Mouse (Mus musculus): ENCODE measurements around the gene Ephx1. TPM values are rescaled to one million over a fixed set of nuclear protein-coding genes. Genes with fewer than 3 reads are reported as not detected.

Ephx1 gene
- polyA plus RNA-seq, 1 experiment from 2014 or later: 39.5 TPM

DNA sequence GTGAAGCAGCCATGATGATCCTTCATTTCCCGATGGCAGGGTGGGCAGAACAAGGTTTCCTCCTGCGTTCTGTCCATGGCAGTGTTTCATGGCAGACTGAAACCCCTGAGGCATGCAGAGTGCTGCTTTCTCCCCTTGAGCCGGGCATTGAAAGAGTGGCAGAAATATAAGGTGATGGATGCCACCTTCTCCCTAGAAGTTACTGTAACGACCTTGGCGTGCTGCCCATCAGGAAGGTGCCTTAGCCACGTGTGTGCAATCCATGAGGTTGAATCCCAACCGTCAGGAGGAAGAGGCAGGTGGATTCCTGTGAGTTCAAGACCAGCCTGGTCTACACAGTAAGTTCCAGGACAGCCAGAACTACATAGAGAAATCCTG is 773 bp upstream of the Ephx1 start:
- 85% methylated on average over 7 of the region's 7 CpGs for WGBS (ENCODE audit: missing documents)
- Histone ChIP-seq H3K36me3 (ENCODE audit: inconsistent target) (no peaks in the 10 kb centered on the region), H3K79me2 (ENCODE audit: inconsistent target) (no peaks in the 10 kb centered on the region), H3K4me3 (ENCODE audit: inconsistent target) (no peak overlapping the region), H3K27ac (no peak overlapping the region)

DNA sequence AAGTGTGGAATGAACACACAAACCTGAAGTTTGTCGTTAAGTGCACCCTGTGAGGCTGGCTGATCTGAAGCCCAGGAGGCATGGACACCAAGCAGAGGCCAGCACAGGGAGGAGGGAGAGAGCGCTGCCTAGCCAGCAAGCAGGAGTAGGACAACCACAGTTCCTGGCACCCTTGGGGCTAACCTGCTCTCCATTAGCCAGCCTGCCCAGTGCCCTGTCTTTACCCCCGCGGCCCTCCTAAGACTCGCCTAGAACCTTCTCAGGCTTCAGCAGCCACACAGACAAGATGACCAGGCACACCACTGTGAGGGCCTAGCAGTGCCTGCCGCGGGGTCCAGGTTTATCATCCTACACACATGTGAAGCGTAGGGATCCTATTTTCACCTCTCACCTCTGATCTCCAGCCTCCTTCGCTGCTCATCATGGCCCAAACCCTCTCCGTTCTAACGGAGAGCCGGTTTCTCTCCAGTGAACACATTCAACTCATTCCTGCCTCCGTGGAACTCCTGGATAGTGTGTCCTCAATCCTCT is 2.7 kb downstream of the Ephx1 start:
- no peak overlapping the region for H3K27ac ChIP-seq
- no peaks in the 10 kb centered on the region for H3K36me3 ChIP-seq (ENCODE audit: inconsistent target)
- H3K4me3 ChIP-seq (ENCODE audit: inconsistent target): no peak overlapping the region
- H3K79me2 ChIP-seq (ENCODE audit: inconsistent target): no peaks in the 10 kb centered on the region
- WGBS (ENCODE audit: missing documents): 84% methylated on average over 12 of the region's 13 CpGs

DNA sequence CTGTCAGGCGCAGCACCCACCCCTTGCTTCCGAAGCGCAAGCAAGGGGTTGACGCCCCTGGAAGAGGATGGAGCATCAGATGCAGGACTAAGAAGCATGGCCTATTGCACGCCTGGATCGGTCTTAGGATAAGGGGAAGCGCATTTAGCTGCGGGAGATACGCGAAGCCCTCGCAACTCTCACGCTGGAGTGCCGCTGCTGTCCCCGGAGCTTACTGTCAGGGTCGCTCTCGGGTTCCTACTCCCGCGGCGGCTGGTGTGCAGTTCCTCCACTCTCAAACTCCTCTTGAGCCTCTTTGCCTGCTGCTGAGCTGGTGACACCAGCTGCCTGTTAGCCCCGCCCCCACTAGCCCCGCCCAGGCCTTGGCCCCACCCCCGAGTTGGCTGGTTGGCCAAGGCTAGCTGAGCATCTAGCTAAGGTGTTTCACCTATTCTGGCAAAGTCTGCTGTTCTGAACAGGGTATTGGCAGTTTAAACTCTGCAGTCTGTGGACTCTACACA is 3.4 kb downstream of the Ephx1 start:
- H3K36me3 ChIP-seq (ENCODE audit: inconsistent target): no peaks in the 10 kb centered on the region
- H3K4me3 ChIP-seq (ENCODE audit: inconsistent target): peak overlapping the region; percentile 38
- WGBS (ENCODE audit: missing documents): under 1% methylated on average over 22 of the region's 22 CpGs
- H3K79me2 ChIP-seq (ENCODE audit: inconsistent target): no peaks in the 10 kb centered on the region
- H3K27ac ChIP-seq: peak overlapping the region; percentile 25; the same call in 1 of the 2 replicates

DNA sequence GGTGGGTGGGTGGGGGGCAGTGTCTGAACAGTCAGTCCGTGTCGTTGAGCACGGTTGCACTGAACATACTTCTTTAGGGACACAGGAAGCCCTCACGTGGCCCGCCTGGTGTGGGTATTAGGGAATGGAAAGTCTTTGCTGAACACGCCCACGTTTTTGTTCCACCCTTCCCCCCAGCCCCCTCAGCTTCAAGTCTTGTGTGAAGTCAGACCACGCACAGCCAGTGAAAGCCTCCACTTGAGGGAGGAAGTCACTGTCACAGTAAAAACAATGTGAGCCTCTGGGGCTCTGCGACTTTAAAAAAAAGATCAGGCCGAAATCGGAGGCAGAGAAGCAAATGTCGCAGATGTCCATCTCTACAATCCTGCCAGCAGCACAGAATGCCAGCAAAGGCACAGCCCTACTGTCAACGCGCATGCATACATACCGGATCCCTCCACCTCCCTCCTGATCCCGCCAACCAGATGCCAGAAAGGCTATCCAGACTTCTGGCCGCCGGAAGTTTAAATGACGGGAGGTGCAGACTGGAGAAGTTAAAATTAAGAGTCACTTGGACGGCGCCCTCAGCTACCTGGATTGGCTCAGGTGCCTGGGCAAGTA is 4.1 kb downstream of the Ephx1 start:
- peak overlapping the region; percentile 25 for H3K27ac ChIP-seq
- no peaks in the 10 kb centered on the region for H3K79me2 ChIP-seq (ENCODE audit: inconsistent target)
- H3K36me3 ChIP-seq (ENCODE audit: inconsistent target): no peaks in the 10 kb centered on the region
- H3K4me3 ChIP-seq (ENCODE audit: inconsistent target): peak overlapping the region; percentile 38
- WGBS (ENCODE audit: missing documents): 6% methylated on average over 21 of the region's 21 CpGs

DNA sequence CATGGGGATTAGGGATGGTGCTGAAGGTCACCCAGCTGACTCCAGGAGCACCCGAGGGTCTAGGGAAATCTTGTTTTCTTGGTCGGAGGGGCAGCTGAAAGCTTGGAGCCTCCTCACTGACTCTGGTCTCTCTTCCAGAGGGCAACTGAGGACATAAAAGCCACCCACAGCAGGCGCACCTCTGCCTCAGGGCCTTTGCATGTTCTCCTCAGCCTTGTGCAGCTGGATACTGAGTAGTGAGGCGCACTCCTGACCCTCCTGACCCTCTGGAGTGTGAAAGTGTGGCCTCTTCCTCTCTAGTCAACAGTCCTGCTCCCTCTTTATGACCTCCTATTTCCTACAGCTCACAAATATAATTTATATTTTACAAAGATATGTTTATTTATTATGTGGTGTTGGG is 4.7 kb downstream of the Ephx1 start:
- Histone ChIP-seq H3K27ac (peak overlapping the region; percentile 25), H3K36me3 (ENCODE audit: inconsistent target) (no peaks in the 10 kb centered on the region), H3K79me2 (ENCODE audit: inconsistent target) (no peaks in the 10 kb centered on the region), H3K4me3 (ENCODE audit: inconsistent target) (peak overlapping the region; percentile 38; the same call in 1 of the 2 replicates)
- WGBS (ENCODE audit: missing documents): 100% methylated on average over 4 of the region's 4 CpGs

DNA sequence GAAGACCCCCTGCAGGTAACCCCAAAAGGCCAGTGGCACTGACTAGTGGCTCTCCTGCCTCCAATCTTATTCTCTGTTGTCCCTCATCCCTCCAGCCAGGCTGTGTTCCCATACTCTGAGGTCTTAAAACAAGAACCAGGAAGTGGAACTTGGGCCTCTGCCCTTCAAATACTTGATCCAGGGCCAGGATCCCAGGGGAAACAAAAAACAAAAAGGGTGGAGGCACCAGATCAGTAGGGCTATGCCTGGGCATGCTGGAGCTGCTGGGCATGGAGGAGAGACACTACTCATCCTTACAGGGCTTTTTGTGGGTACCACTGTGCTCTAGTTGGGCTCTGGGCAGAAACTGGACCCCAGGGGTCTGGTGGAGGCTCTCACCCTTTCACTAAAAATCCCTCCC is 5.1 kb downstream of the Ephx1 start:
- peak overlapping the region; percentile 25 for H3K27ac ChIP-seq
- H3K4me3 ChIP-seq (ENCODE audit: inconsistent target): no peak overlapping the region
- no peaks in the 10 kb centered on the region for H3K36me3 ChIP-seq (ENCODE audit: inconsistent target)
- no peaks in the 10 kb centered on the region for H3K79me2 ChIP-seq (ENCODE audit: inconsistent target)

DNA sequence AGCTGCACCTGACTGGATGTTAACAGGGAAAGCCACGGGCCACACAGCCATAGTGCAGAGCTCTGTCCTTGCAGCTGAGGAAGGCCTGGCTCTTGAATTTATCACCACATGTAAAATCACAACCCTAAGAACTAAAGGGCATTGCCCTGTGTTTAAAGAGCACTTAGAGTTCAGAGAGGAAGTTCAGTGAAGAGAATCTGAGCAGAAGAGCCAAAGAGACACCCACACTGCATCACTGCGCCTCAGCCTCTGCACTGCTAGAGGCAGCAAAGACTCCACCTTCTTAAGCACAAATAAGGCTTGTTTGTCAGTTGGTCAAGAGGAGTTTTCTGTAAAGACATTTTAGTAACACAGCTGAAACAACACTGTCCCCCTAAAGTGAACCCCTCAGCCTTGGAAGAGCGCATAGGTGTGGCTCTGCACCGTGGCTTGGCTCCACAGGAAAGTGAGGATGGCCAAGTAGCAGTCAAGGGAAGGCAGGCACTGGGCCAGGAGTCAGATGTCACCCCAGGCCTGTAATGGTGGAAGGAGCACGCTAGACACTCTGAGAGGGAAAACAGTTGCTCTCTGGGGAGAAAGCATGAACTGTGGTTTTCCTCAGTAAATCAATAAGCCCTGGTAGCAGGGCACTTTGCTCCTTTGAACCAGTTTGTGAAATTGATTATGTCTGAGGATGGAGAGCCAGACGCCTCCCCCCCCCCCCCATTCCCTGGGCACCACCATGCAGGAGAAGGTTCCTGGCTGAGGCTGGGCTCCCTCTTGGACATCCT is 5.8 kb downstream of the Ephx1 start:
- 87% methylated on average over 6 of the region's 6 CpGs for WGBS (ENCODE audit: missing documents)
- H3K27ac ChIP-seq: no peak overlapping the region

DNA sequence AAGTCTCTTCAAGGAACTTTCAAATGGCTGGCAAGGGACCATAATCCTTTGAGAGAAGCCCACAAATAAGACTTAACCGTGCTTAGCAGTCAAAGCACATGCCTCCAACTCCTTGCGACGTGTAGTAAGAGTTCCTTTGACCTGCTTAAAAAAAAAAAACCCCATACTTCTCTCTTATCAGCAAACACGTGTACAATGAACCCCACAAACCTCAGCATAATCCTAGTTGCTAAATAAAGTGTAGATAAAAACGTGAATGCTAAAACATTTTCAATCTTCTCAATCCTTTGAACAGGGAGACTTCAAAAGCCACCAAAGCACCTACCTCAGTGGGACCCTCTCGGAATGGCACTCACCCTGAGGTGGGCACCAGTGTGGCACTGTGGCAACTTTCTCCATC is 7.3 kb downstream of the Ephx1 start:
- Histone ChIP-seq H3K4me3 (ENCODE audit: inconsistent target) (no peak overlapping the region), H3K27ac (no peak overlapping the region), H3K79me2 (ENCODE audit: inconsistent target) (no peaks in the 10 kb centered on the region), H3K36me3 (ENCODE audit: inconsistent target) (no peaks in the 10 kb centered on the region)
- WGBS (ENCODE audit: missing documents): 53% methylated on average over 6 of the region's 6 CpGs

More for the DNA sequence above, 5.8 kb downstream of the Ephx1 start:
- H3K36me3 ChIP-seq (ENCODE audit: inconsistent target): no peaks in the 10 kb centered on the region
- H3K79me2 ChIP-seq (ENCODE audit: inconsistent target): no peaks in the 10 kb centered on the region
- no peak overlapping the region for H3K4me3 ChIP-seq (ENCODE audit: inconsistent target)

DNA sequence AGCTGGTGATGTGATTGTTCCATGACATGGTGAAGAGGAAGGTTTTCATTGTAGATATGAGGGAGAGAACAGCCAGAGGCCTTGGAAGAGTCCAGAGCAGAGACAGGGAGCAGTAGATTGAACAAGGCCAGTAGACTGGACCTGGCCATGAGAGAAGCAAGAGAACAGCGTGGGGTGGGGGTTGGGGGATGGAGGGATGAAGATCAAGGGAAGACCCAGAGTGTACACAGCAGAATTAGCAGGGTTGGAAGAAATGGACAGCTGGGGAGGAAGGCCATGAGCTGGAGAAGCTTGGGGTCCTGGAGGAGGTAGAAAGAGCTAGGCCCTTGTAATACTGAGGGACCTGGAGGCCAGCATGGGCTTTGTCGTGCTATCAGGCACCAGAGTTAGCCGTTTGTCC is 8.3 kb downstream of the Ephx1 start:
- Histone ChIP-seq H3K36me3 (ENCODE audit: inconsistent target) (no peaks in the 10 kb centered on the region), H3K4me3 (ENCODE audit: inconsistent target) (no peak overlapping the region), H3K79me2 (ENCODE audit: inconsistent target) (no peaks in the 10 kb centered on the region), H3K27ac (no peak overlapping the region)
- 94% methylated on average over 3 of the region's 3 CpGs for WGBS (ENCODE audit: missing documents)

DNA sequence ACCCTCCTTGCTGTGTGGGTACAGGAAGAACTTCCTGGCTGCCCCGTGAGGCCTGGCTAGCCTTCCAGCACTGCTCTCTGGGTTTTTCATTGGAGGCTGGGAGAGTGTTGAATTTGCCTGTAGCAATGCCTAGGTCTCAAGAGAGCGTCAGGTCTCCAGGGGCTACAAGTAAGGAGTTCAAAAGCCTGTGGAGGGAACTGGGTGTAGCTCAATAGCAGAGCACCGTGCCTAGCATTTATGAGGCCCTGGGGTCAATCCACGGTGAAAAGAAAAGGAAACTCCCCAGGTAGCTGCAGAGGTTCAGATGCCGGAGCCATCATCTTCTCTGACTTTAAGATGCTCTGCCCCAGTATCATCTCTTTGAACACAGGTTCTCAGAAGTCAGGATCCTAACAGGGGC is 9.1 kb downstream of the Ephx1 start:
- Histone ChIP-seq H3K27ac (no peak overlapping the region), H3K4me3 (ENCODE audit: inconsistent target) (no peak overlapping the region), H3K79me2 (ENCODE audit: inconsistent target) (no peaks in the 10 kb centered on the region), H3K36me3 (ENCODE audit: inconsistent target) (no peaks in the 10 kb centered on the region)
- 94% methylated on average over 5 of the region's 5 CpGs for WGBS (ENCODE audit: missing documents)

DNA sequence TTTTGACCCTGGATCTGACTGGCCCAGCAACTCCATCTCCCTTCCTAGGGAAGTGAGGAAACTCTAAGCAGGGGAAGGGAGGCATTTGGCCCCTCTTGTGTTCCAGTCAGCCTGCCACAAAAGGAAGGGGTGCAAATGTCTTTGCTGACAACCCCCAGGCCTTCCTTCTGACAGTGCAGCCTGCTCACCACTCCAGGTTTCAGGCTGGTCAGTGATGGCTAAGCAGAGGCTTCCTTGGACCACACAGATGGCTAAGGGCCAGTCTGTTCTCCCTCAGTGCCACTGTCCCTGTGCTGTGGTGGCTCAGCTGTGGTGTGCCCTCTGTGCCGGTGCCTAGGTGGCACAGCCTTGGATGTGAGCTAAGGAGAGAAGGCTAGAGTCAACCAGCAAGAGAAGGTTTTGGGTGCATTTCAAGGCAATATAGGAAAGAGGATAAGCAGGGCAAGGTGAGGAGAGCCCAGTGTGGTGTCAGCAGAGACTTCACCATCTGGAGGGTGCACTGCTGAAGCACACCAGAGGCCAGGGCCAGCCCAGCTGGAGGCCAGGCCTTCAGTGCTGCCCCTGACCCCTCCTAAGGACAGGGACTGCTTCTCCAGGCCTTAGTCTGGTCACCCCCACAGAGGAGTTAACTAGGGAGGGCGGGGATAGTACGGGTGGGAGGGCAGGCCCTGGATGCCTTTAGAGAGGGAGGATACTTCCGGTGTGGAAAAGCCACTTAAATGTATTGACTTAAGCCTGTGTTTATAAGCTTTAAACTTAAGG is 10.4 kb downstream of the Ephx1 start:
- 94% methylated on average over 4 of the region's 4 CpGs for WGBS (ENCODE audit: missing documents)
- H3K4me3 ChIP-seq (ENCODE audit: inconsistent target): no peak overlapping the region
- no peaks in the 10 kb centered on the region for H3K79me2 ChIP-seq (ENCODE audit: inconsistent target)
- H3K36me3 ChIP-seq (ENCODE audit: inconsistent target): no peaks in the 10 kb centered on the region
- H3K27ac ChIP-seq: no peak overlapping the region

DNA sequence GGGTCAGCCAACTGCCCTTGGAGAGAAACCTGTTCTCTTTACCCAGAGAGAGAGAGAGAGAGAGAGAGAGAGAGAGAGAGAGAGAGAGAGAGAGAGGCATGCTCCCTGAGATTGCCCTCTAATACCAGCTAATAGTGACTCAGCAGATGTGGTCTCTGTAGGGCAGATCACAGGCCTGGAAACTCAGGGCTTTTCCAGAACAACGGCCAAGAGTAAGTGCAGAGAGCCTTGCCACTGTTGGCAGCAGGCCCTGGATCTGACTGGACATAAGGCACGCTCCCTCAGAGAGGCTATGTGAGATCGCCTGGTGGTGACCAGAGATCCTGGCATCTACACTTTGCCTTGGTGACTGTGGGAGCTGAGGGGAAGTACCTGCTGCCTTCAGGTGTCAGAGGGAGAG is 10.9 kb downstream of the Ephx1 start:
- no peak overlapping the region for H3K4me3 ChIP-seq (ENCODE audit: inconsistent target)
- H3K36me3 ChIP-seq (ENCODE audit: inconsistent target): no peaks in the 10 kb centered on the region
- 70% methylated on average over 3 of the region's 3 CpGs for WGBS (ENCODE audit: missing documents)
- H3K27ac ChIP-seq: no peak overlapping the region
- H3K79me2 ChIP-seq (ENCODE audit: inconsistent target): no peaks in the 10 kb centered on the region

DNA sequence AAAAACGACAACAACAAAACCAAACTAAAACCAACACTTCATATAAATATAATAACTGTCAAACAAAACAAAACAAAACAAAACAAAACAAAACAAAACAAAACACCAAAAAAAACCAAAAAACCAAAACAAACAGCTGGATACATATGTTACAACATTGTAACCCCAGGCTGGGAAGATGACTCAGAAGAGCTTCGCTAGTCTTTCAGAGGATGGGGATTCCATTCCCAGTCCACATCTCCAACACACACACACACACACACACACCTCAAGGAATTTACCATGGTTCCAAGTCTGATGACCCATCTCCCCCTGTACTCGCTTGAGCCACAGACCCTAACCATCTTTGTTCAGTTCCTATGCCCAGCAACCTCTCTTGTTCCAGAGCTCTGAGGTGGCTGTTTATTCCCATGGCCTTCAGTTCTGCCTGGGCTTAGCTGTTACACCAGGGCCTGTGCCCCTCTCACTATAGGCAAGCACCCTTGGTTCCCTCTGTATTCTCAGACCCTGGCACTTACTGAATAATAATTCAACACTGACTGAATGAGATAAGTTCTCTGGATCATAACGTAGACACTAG is 11.6 kb downstream of the Ephx1 start:
- no peaks in the 10 kb centered on the region for H3K36me3 ChIP-seq (ENCODE audit: inconsistent target)
- WGBS (ENCODE audit: missing documents): 89% methylated on average over 4 of the region's 4 CpGs
- H3K79me2 ChIP-seq (ENCODE audit: inconsistent target): no peaks in the 10 kb centered on the region
- H3K27ac ChIP-seq: no peak overlapping the region
- no peak overlapping the region for H3K4me3 ChIP-seq (ENCODE audit: inconsistent target)

DNA sequence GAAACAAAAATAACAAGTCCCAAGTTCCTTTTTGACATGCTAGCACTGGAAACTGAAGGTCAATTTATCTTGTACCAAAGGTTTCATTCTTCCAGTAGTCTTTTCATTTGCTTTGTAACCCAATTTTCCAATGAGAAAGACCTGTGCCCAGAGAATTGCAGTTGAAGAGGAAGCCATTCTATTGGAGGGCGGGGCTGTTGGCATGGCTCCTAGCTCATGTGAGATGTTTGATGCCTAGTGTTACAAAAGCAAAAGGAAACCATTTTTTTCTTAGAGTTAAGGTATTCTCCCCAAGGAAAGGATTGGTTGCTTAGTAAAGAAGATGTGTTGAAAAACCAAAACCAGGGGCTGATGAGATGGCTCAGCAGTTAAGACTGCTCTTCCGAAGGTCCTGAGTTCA is 12.4 kb downstream of the Ephx1 start:
- H3K27ac ChIP-seq: no peak overlapping the region
- WGBS (ENCODE audit: missing documents): 77% methylated on average over 2 of the region's 2 CpGs
- no peaks in the 10 kb centered on the region for H3K79me2 ChIP-seq (ENCODE audit: inconsistent target)
- H3K4me3 ChIP-seq (ENCODE audit: inconsistent target): no peak overlapping the region
- no peaks in the 10 kb centered on the region for H3K36me3 ChIP-seq (ENCODE audit: inconsistent target)
